Mouse (Mus musculus): ENCODE data around the gene Olfr1043.

- TF ChIP-seq HCFC1 (IDR thresholded peaks at IDR 0.05; ENCODE audit: borderline replicate concordance, insufficient read depth, low read length) = no peak
- TF ChIP-seq CHD2 (IDR thresholded peaks at IDR 0.05; ENCODE audit: low read depth, low read length) = no peak
- TF ChIP-seq ZNF384 (IDR thresholded peaks at IDR 0.05; ENCODE audit: low read depth, low read length) = no peak
- no peak for TF ChIP-seq MAFK (IDR thresholded peaks at IDR 0.05; ENCODE audit: insufficient read depth, low read depth, low read length)
- TF ChIP-seq ZC3H11A (IDR thresholded peaks at IDR 0.05; ENCODE audit: borderline replicate concordance, low read depth, low read length) = no peak
Observed at GRCm38 (mm10) chr2:86195863-86196262, 28.5 kb upstream of the Olfr1043 start.

Data from ES-E14 (cell line).